Mouse (Mus musculus): ENCODE data around the gene Pla2g6. TPM values are rescaled to one million over a fixed set of nuclear protein-coding genes. Genes with fewer than 3 reads are reported as not detected.

The Pla2g6 gene
- polyA plus RNA-seq, 1 experiment from 2014 or later = 18.8 TPM

DNA sequence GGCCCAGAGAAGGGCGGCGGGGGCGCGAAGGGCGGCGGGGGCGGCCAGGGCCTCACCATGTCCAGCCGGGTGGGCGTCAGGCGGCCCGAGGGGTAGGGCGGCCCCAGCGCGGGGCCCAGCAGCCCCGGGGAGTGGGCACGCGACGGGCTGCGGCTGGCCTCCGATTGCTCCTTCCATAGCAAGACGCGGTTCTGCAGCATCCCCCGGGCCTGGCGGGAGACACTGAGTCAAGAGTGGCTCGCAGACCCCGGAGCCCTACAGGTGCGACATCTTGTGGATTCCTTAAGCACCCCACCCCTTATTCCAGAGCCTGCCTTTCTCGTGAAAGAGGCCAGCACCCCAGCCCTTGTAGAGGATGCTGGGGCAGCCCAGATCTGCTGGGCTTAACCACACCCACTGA, 66.4 kb downstream of the Pla2g6 start:
- peak overlapping the region; percentile 71 for H3K4me2 ChIP-seq (ENCODE audit: low read depth, low read length)
- H3K27ac ChIP-seq (ENCODE audit: low read depth) = no peak overlapping the region
- H3K27me3 ChIP-seq (ENCODE audit: insufficient read depth, low read length) = peaks cover 35% of the 10 kb centered on the region
- H3K9me3 ChIP-seq (ENCODE audit: low read length) = no peaks in the 10 kb centered on the region
- DNase-seq = no peak
- peak overlapping the region; percentile 51 for H3K4me3 ChIP-seq (ENCODE audit: low read depth, low read length)
- ATAC-seq = no peak
- no peaks in the 10 kb centered on the region for H3K36me3 ChIP-seq (replicated peaks; ENCODE audit: insufficient read depth, low read length)
- 3% methylated on average over 18 of the region's 28 CpGs for WGBS (ENCODE audit: insufficient replicate concordance)
- H3K9ac ChIP-seq (replicated peaks) = no peak overlapping the region
- H3K4me1 ChIP-seq (ENCODE audit: insufficient read depth) = peaks cover 5% of the 10 kb centered on the region; the same call in 1 of the 2 replicates
- no peak for TF ChIP-seq CTCF (IDR thresholded peaks at IDR 0.05; ENCODE audit: low read depth)
- TF ChIP-seq EP300 (IDR thresholded peaks at IDR 0.05; ENCODE audit: low read depth) = no peak

DNA sequence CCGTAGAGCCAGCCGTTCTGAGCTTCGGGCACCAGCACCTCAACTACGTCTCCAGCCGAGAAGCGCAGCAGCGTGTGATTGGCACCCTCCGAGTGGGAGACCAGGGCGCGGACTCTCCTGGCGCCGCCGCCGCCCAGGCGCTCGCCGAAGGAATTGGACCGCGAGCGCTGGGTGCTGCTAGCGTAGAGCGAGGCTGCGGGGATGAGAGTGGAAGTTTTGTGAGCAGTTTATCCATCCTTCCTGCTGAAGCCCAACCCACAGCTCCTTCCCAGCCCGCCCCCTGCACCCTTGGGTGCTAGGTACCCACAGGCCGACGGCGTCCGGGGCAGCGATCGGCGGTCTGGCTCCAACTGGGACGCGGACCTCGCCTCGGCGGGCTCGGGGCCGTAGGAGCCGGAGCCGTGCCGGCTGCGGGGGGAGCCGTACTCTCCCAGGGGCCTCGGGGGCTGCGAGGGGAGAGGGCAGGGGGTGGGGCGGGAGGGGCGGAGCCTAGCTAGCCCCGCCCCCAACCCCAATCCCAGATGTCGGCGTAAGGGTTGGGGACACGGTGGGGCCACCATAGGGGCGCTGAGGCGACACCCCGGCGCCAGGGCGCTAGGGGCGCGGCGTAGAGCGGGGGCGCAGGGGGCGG, 67.0 kb downstream of the Pla2g6 start:
- H3K36me3 ChIP-seq (replicated peaks; ENCODE audit: insufficient read depth, low read length) = no peaks in the 10 kb centered on the region
- ATAC-seq (peak; percentile 21; the same call in 1 of the 2 replicates), DNase-seq (no peak)
- 2% methylated on average over 53 of the region's 62 CpGs for WGBS (ENCODE audit: insufficient replicate concordance)
- no peak overlapping the region for H3K9ac ChIP-seq (replicated peaks)
- no peak overlapping the region for H3K27ac ChIP-seq (ENCODE audit: low read depth)
- H3K27me3 ChIP-seq (ENCODE audit: insufficient read depth, low read length) = peaks cover 35% of the 10 kb centered on the region
- peak overlapping the region; percentile 51 for H3K4me3 ChIP-seq (ENCODE audit: low read depth, low read length)
- no peaks in the 10 kb centered on the region for H3K9me3 ChIP-seq (ENCODE audit: low read length)
- TF ChIP-seq CTCF (IDR thresholded peaks at IDR 0.05; ENCODE audit: low read depth) (no peak), EP300 (IDR thresholded peaks at IDR 0.05; ENCODE audit: low read depth) (no peak)
- H3K4me2 ChIP-seq (ENCODE audit: low read depth, low read length) = peak overlapping the region; percentile 71
- H3K4me1 ChIP-seq (ENCODE audit: insufficient read depth) = peaks cover 5% of the 10 kb centered on the region; the same call in 1 of the 2 replicates

- 34% methylated on average over 17 of the region's 17 CpGs for WGBS (ENCODE audit: insufficient replicate concordance)
- ATAC-seq = no peak
- Histone ChIP-seq H3K9ac (replicated peaks) (no peak overlapping the region), H3K9me3 (ENCODE audit: low read length) (no peaks in the 10 kb centered on the region), H3K4me1 (ENCODE audit: insufficient read depth) (peaks cover 5% of the 10 kb centered on the region; the same call in 1 of the 2 replicates), H3K4me2 (ENCODE audit: low read depth, low read length) (no peak overlapping the region), H3K27me3 (ENCODE audit: insufficient read depth, low read length) (peaks cover 40% of the 10 kb centered on the region), H3K36me3 (replicated peaks; ENCODE audit: insufficient read depth, low read length) (no peaks in the 10 kb centered on the region), H3K27ac (ENCODE audit: low read depth) (no peak overlapping the region), H3K4me3 (ENCODE audit: low read depth, low read length) (no peak overlapping the region)
- no peak for DNase-seq
- TF ChIP-seq CTCF (IDR thresholded peaks at IDR 0.05; ENCODE audit: low read depth) (no peak), EP300 (IDR thresholded peaks at IDR 0.05; ENCODE audit: low read depth) (no peak)
These were observed 69.7 kb downstream of the Pla2g6 start for GRCm38 (mm10) chr15:79258521-79258920.

GRCm38 (mm10) chr15:79254661-79255060, 73.5 kb downstream of the Pla2g6 start, which contains the start of gene Slc16a8:
Slc16a8 (minus strand) TSS chr15:79254761.
- Histone ChIP-seq H3K36me3 (replicated peaks; ENCODE audit: insufficient read depth, low read length) (no peaks in the 10 kb centered on the region), H3K4me3 (ENCODE audit: low read depth, low read length) (no peak within 1 kb of the TSS), H3K4me1 (ENCODE audit: insufficient read depth) (peaks cover 14% of the 10 kb centered on the region), H3K27me3 (ENCODE audit: insufficient read depth, low read length) (peaks cover 30% of the 10 kb centered on the region), H3K27ac (ENCODE audit: low read depth) (no peak within 1 kb of the TSS), H3K9me3 (ENCODE audit: low read length) (no peaks in the 10 kb centered on the region), H3K9ac (replicated peaks) (no peak within 1 kb of the TSS), H3K4me2 (ENCODE audit: low read depth, low read length) (no peak within 1 kb of the TSS)
- ATAC-seq (no peak), DNase-seq (no peak)
- WGBS (ENCODE audit: insufficient replicate concordance) = 42% methylated on average over 3 of the region's 3 CpGs
- TF ChIP-seq CTCF (IDR thresholded peaks at IDR 0.05; ENCODE audit: low read depth) (no peak), EP300 (IDR thresholded peaks at IDR 0.05; ENCODE audit: low read depth) (no peak)

DNA sequence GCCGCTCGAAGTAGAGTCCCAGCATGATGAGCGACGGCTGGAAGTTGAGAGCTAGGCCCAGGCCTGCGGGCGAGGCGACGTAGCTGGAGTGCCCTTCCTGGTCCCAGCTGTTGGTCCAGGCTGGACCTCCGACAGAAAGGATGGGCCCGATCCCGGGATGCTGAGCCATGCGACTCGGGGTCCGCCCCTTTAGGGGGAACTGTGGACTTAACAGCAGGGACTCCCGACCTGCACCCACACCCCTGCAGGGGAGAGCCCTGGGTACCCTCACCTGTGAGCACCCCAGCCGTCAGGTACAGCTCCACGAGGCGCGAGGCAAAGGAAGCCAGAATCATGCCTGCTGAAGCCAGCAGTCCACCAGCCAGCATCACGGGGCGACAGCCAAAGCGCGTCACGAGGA, 75.6 kb downstream of the Pla2g6 start:
- peaks cover 14% of the 10 kb centered on the region for H3K4me1 ChIP-seq (ENCODE audit: insufficient read depth)
- no peaks in the 10 kb centered on the region for H3K9me3 ChIP-seq (ENCODE audit: low read length)
- peak overlapping the region; percentile 58 for H3K4me2 ChIP-seq (ENCODE audit: low read depth, low read length)
- H3K9ac ChIP-seq (replicated peaks) = no peak overlapping the region; the same call in 1 of the 2 replicates
- peaks cover 3% of the 10 kb centered on the region for H3K36me3 ChIP-seq (replicated peaks; ENCODE audit: insufficient read depth, low read length)
- H3K4me3 ChIP-seq (ENCODE audit: low read depth, low read length) = peak overlapping the region; percentile 7; the same call in 1 of the 2 replicates
- 27% methylated on average over 24 of the region's 24 CpGs for WGBS (ENCODE audit: insufficient replicate concordance)
- peaks cover 30% of the 10 kb centered on the region for H3K27me3 ChIP-seq (ENCODE audit: insufficient read depth, low read length)
- no peak overlapping the region for H3K27ac ChIP-seq (ENCODE audit: low read depth)
- ATAC-seq (no peak), DNase-seq (no peak)
- no peak for TF ChIP-seq EP300 (IDR thresholded peaks at IDR 0.05; ENCODE audit: low read depth)
- no peak for TF ChIP-seq CTCF (IDR thresholded peaks at IDR 0.05; ENCODE audit: low read depth)

- Histone ChIP-seq H3K4me1 (ENCODE audit: insufficient read depth) (peaks cover 14% of the 10 kb centered on the region), H3K4me2 (ENCODE audit: low read depth, low read length) (peak overlapping the region; percentile 58), H3K9ac (replicated peaks) (peak overlapping the region; percentile 16; the same call in 1 of the 2 replicates), H3K27ac (ENCODE audit: low read depth) (no peak overlapping the region), H3K4me3 (ENCODE audit: low read depth, low read length) (peak overlapping the region; percentile 7; the same call in 1 of the 2 replicates), H3K27me3 (ENCODE audit: insufficient read depth, low read length) (peaks cover 30% of the 10 kb centered on the region), H3K36me3 (replicated peaks; ENCODE audit: insufficient read depth, low read length) (peaks cover 7% of the 10 kb centered on the region), H3K9me3 (ENCODE audit: low read length) (no peaks in the 10 kb centered on the region)
- no peak for DNase-seq
- peak; percentile 21; the same call in 1 of the 2 replicates for ATAC-seq
- TF ChIP-seq CTCF (IDR thresholded peaks at IDR 0.05; ENCODE audit: low read depth) (no peak), EP300 (IDR thresholded peaks at IDR 0.05; ENCODE audit: low read depth) (no peak)
- WGBS (ENCODE audit: insufficient replicate concordance) = 3% methylated on average over 60 of the region's 61 CpGs
These were observed 76.3 kb downstream of the Pla2g6 start for GRCm38 (mm10) chr15:79251781-79252491.
